Mouse (Mus musculus) stomach, postnatal 0 days (tissue): Measurements from ENCODE around the gene Cd1d1.

Experiments
- CTCF ChIP-seq: IDR thresholded peaks from 2 replicates; pipeline ENCODE4 v1.5.1; 2016; ENCODE audit warnings: antibody characterized with exemption, low read depth, mild to moderate bottlenecking, moderate library complexity
- EP300 ChIP-seq: optimal IDR thresholded peaks from 2 replicates; pipeline ENCODE3; 2016; ENCODE audit warnings: antibody characterized with exemption

DNA sequence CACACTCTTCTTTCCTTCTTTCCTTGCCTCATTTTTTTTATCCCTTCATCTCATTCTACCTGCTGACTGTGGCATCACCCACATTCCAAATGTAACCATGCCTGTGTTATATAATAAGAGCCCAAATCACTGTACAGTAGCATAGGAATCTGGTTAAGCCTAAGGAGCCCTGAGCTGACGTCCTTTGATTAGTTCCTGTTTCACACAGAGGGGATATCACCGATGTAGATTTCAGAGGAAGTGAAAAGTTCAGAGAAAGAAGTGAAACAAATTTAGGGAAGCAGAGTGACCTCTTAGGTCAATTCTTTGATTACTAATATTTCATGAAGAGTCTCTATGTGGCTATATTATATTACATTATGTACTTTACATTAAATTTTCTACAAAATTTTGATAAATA, 18.5 kb upstream of the Cd1d1 start:
- TF ChIP-seq CTCF (no peak), EP300 (no peak)
